Mouse (Mus musculus): ENCODE measurements around the gene Itga7.

GRCm38 (mm10) chr10:128912791-128913190 lies 20.8 kb upstream of the Itga7 start:
- TF ChIP-seq CTCF (IDR thresholded peaks at IDR 0.05; ENCODE audit: borderline replicate concordance, insufficient read depth, low read depth, low read length) (no peak), POLR2A (IDR thresholded peaks at IDR 0.05; ENCODE audit: borderline replicate concordance, insufficient read depth, low read length) (no peak)
